Mouse (Mus musculus): Measurements from ENCODE around the gene Arhgap29.

Arhgap29 gene

DNA sequence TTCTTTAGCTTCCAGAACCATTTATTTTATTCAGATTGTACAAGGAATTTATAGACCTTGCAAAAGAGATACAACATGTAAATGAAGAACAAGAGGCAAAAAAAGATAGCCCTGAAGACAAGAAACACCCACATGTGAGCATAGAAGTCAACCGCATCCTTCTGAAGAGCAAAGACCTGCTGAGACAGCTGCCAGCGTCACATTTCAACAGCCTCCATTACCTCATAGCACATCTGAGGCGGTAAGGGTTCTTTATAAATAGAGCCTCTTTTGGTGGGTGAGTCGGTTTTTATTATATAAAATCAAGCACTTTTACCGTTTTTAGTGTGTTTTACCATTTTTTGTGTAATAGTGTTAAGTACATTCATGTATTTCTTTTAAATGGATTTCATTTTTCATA is 57.5 kb downstream of the Arhgap29 start:
- DNase-seq (ENCODE audit: low read depth, low spot score): no peak

DNA sequence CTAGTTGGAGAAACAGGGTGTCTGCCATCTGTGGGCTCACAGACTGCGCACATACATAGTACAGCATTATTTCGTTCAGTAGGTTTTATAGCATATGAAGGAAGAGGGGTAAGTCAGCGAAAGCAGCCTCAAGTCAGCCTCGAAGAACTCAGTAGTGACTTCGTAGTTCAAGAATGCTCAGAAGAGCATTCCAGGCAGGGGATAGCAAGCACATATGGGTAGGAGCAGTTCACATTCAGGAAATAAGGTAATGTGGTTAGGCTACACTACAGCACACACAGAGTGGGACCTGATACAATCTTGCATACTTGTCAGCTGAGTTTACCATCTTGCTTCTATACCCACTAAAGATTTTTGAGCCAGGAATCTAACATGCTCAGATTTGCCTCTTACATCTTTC is 58.0 kb downstream of the Arhgap29 start:
- no peak for DNase-seq (ENCODE audit: low read depth, low spot score)

DNA sequence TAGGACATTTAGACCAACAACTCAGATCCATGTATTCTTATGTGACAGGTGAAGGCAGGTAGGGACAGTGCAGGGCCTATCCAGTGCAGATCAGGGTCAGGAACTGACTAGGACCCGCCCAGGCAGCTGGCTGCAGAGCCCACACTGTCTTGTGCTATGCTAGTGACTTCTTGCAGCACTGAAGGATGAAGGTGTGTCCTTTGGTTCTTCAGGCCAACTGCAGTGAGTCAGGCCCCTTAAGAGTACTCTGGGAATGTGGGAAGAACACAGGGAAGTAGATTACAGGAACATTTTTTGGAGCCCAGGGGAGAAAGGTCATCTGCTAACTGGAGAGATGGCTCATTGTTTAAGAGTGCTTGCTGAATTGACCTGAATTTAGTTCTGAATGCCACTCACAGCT is 60.1 kb downstream of the Arhgap29 start:
- no peak for DNase-seq (ENCODE audit: low read depth, low spot score)

DNA sequence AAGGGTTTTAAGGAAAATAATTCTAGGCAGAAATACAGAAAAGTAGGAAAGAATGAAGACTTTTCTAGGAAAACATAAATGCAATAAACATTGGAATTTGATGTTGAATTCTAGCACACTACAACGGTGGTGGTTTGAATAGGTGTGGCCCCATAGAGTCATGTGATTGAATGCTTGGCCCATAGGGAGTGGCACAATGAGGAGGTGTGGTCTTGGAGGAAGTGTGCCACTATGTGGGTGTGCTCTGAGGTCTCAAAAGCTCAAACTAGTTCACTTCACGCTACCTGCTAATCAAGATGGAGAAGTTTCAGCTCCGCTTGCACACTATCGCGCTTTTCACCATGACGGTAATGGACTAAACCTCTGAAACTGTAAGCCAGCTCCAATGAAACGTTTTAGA is 66.1 kb downstream of the Arhgap29 start:
- DNase-seq (ENCODE audit: low read depth, low spot score): no peak

DNA sequence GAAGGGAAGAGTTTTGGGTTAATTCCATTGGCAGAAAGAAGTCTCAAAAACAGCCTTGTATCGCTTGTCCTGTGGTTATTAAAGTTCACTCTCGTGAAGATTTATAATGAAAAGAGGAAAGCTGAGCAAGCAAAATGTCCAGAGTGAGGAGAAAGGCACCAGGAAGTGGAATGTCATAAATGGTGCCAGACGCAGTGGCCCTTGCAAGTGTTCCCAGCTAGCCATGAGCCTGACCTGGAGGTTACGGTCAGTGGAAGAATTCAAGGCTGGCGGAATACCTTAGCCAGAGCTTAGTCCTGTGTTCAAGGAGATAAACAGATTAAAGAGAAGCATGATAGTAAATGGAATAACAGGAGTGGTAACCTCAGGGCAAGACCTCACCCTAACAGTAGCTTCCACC is 66.8 kb downstream of the Arhgap29 start:
- no peak for DNase-seq (ENCODE audit: low read depth, low spot score)

DNA sequence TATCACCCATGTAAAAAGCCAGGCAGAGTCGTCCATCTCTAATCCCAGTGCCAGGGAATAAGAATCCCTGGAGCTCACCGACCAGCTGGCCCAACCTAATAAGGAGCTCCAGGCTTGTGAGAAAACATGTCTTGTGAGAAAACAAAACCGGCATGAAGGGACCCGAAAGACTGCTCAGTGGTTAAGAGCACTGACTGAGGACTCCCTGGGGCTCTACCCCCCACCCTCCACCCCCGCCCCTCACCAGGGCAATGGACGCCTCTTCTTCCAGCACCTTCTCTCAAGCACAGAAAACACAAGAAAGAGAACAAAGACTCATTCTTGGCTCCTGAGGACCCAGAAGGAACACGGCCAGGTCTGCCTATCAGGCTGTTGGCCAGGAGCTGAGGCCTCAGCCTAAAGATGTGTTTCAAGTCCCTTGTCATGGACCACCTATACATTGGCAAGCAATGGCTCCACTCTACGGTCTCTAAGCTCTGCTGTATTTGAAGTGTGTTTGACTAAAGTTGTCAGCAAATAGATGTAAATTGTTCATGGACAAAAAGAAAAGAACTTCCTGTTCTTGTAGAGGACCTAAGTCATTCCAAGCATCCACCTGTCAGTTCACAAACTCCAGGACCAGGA is 68.8 kb downstream of the Arhgap29 start:
- no peak for DNase-seq (ENCODE audit: low read depth, low spot score)

DNA sequence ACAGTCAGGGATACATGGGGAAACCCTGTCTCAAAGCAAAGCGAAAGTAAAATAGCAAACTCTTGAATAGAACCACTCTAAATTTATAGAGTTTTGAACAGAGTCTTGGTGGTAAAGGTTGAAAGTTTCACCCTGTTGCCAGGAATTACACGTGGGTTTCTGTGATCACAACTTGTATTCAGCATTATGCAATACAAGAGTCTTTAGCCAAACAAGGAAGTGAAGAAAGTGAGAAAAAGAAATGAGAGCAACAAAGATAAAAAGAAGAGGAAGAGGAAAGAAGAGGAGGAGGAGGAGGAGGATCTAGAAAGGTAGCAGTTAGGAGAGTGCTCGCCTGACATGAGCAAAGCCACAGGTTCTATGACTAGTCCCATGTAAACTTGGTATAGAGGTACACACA is 70.0 kb downstream of the Arhgap29 start:
- no peak for DNase-seq (ENCODE audit: low read depth, low spot score)

DNA sequence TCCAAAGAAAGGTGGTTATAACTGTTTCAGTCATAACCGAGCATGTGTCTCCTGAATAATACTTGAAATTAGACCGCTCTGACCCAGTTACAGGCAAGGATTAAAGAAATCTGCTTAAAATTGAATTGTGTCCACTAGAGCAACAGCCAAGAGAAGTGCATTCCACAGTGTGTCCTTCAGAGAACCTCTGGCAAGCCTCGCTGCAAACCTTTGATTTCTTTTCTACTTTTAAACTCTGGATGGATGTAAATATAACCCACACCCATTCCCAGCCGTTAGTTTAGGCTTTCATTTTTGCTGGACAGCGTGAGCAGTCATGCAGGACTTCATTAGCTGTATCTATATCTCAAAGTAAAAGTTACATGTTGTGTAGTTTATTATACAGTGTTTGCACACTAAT is 74.3 kb downstream of the Arhgap29 start:
- no peak for DNase-seq (ENCODE audit: low read depth, low spot score)

DNA sequence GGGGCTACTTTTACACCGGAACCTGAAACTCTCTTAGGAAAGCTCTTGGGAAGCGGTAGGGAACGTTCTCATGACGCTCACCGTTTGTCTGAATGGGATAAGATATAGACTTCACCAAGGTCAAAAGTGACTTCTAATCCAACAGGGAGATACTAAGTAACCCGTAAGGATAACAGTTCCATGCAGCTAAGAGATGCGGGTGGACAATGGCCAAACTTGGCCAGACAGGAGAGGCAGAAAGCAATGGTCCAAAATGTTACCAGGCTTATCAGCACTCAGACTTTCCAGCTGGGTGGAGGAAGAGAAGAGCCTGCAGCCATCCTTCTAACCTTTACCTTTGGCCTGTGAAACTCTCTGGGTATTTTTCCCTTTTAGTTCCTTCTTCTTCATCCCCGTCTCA is 75.4 kb downstream of the Arhgap29 start:
- no peak for DNase-seq (ENCODE audit: low read depth, low spot score)

DNA sequence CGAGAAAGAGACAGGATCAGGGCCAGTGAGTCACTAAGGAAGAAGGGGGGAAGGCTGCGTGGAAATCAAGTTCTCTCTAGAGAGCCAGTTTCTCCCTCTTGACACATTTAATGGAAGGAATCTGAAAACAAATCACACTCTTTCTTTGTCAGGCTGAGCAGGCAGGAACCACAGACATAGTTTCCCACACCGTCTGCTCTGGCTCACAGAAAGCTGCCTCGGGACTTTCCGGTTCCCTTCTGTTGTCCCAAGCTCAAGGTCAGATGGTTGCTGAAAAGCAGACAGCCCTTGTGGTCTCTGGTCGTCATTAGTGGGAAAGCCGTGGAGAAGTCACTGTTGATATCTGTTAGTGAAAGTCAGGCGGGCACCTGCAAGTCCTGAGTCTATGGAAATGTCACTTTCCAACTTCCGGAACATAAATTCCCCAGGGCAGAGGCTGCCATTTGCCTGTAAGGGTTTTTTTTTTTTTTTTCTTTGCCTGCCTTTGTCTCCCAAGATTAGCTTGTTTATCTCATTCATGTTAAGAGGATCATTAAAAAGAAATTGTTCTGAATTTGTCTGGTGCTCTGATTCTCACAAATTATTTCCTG is 81.0 kb downstream of the Arhgap29 start:
- DNase-seq (ENCODE audit: low read depth, low spot score): no peak

DNA sequence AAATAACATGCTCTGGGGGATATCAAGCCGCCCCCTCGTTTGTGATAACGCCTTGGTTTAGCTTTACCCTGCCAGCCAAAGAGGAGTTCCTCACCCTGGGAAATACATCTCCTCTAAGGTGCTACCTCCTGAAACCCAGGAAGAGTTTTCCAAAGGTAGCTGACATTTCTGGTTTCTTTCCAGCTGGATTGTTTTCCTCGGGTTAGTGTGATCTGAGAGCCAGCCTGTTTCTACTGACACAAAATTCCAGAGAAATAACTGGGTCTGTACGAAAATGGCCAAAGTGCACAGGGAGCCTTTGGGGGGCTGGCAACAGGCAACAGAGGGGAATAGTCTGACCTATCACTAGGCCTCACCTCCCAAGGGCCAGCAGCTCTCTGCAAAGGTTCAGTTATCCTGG is 81.9 kb downstream of the Arhgap29 start:
- no peak for DNase-seq (ENCODE audit: low read depth, low spot score)

DNA sequence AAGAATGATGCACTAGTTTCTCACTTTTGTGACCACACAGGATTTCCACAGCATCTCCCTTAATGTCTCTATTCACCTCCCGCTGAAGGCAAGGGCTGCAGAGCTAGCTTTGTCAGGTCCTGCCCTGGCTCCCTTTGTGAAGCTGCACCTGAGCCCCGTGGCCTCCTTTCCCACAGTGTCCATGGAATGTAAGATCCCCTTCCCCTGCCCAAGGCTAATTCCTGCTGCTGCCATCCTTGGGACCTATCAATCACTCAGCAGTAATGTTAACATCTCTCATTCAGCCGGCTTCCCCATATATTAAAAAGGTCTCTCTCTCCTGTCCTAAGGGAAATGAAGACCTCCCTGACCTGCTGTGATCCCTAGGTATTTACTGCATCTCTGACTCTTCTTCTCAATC is 82.8 kb downstream of the Arhgap29 start:
- no peak for DNase-seq (ENCODE audit: low read depth, low spot score)

DNA sequence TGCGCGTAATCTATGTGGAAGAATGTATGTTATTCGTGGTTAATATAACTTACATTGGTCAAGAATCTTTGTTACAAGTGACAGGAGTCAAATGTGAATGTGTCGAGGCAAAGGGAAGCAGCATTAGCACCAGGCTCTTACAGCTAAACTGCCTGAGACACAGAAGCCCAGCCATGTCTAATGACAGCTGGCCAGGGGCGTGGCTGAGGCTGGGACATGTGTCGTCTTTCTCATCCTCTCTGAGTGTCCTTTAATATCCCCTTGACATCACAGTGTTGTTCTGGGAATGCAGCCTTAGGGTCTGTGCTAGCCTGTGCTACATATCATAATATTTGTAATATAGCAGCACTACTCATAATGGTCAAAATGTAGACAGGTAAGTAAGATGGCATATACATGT is 88.2 kb downstream of the Arhgap29 start:
- DNase-seq (ENCODE audit: low read depth, low spot score): no peak

DNA sequence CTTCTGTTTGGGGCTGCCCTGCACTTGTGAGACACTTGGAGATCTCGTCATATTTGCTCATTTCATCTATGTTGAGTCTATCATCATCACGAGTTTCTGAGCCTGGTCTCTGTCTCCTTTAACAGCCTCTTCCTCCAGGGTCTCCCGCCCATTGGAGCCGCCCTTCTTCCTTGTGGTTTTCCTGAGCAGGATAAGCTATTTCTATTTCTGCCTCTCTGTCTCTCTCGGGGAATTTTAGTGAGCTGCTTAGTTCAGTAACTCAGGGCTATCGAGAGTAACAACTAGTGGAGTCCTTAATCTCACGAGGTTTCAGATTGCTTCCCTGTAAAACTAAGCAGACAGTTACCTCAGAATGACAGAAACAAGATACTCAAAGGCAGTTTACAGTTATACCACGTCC is 90.8 kb downstream of the Arhgap29 start:
- DNase-seq (ENCODE audit: low read depth, low spot score): no peak

DNA sequence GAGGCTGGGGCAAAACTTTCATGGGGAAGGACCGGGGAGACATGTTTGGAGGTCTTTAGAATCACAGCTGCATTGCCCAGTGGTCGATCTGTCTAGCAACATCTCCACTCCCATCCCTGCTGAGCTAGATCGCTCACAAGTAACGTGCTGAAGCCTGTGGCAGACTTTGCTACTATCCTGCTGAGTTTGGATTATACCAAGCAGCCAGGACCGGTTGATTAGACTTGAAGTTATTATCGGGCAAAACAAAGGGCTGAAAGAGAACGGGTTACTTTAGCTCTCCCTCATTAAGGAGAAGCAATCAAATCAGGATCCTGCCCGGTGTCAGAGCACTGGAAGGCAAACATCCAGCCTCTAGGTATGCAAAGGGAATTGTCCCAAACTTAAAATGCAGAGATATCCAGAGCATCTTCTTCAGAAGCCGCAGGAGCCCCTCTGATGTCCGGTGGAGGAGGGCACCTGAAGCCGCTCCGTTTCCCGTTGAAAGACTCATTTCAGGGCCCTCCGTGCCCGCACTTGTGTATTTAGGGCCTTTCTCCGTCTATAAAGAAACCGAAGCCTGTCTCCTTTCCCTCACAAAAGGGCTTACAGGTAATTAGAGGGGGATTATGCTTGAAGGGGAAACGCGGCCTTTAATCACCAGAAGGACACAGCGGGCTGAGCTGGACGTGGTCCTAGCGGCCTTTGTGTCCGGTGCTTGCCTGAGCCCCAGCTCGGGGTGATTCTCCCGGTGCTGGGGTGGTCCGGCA is 91.6 kb downstream of the Arhgap29 start, which contains the start of gene Abca4:
Gene Abca4, plus strand, starts transcription at position 645 of the 749 bp plus-strand sequence.
- no peak for DNase-seq (ENCODE audit: low read depth, low spot score)

DNA sequence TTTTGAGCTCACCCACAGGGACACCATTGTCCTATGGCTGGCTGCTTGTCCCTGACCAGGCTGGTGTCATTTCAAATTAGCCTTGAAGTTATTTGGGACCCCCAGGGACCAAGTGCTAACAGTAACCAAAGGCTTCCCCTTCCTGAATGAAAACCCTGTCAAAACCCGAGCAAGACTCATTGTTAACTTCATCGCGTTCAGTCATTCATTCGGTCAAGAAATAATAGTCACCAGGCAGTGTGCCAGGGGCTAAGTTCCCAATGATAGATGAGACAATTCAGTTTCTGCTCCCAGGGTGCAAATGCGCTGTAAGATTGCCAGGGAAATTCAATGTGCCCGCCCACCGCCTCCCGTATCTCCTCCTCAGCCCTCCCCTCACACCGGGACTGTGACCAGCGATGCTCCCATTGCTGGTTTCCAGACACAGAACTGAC is 93.9 kb downstream of the Arhgap29 start:
- no peak for DNase-seq (ENCODE audit: low read depth, low spot score)

DNA sequence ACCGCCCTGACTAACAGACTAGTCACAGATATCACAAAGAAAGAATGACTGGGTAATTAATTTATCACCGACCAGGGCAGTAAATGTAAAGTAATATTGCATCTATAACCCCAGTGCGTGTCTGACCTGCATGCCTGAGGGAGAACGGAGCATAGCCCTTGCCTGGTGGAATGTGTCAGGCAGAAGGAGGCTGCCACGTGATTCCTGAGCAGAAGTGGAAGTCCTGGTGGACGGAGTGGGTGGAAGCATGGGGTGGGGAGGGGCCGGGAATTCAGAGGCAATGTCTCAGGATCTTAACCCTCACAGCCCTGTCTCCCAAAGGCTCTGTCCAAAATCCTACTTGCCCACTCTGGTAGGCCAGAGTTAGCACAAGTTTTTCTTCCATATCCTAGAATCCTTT is 95.1 kb downstream of the Arhgap29 start:
- DNase-seq (ENCODE audit: low read depth, low spot score): no peak

DNA sequence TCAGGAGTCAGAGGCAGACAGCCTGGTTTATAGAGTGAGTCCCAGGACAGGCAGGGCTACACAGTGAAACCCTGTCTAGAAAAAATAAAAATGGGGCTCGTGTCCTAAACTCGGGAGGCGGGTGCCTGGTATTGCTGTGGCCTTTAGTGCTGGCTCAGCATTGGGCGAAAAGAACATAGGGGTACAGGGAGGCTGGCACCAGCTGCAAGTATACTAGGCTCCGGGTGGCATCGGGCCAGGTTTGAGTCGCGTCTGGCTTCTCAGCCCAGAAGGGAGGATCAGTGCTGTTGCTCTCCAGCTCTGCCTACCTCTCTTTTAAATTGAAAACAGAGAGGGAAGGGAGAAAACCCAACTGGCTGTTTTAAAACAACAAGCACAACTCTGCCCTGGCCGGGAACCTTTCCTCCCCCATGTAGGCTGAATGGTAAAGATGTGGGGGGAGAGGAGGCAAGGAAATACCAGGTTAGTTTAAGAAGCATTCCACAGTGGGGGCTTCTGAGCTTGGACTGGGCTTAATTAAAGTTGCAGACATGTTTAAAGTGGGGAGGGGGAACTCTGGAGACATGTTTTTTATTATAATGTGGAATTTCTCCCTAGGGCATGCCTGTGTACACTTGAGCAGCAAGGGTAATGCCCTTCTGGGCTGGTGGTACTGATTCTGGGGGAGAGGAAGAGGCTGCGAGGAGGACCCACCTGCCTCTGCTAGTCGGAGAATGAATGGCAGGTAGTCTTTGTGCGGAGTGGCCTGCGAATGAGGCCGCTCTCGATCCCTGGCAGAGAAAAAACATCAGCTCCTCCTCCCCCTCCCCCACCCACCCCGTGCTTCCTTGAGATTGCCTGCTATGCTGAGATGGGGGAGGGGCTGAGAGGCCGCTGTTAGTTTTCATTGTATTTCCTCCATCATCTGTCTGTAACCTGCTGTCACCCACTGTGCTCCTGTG is 95.8 kb downstream of the Arhgap29 start:
- DNase-seq (ENCODE audit: low read depth, low spot score): peak; percentile 12

DNA sequence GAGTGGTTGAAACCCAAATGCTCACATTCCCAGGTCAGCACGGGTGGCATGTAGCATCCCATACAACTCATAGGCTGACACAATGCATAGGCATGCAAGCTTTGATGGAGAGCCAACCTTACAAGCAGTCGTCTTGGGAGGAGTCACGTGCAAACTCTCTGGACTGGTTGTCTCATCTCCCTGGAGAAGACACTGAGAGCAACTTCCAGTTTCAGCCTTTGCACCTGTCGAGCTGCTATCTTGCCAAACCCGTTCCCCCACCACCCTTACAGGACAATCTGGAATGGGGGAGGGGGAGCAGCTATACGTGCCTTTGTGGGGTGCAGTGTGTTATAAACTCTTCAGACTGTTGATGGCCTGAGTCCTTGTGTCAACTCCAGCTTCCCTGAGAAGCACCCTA is 96.8 kb downstream of the Arhgap29 start:
- no peak for DNase-seq (ENCODE audit: low read depth, low spot score)

DNA sequence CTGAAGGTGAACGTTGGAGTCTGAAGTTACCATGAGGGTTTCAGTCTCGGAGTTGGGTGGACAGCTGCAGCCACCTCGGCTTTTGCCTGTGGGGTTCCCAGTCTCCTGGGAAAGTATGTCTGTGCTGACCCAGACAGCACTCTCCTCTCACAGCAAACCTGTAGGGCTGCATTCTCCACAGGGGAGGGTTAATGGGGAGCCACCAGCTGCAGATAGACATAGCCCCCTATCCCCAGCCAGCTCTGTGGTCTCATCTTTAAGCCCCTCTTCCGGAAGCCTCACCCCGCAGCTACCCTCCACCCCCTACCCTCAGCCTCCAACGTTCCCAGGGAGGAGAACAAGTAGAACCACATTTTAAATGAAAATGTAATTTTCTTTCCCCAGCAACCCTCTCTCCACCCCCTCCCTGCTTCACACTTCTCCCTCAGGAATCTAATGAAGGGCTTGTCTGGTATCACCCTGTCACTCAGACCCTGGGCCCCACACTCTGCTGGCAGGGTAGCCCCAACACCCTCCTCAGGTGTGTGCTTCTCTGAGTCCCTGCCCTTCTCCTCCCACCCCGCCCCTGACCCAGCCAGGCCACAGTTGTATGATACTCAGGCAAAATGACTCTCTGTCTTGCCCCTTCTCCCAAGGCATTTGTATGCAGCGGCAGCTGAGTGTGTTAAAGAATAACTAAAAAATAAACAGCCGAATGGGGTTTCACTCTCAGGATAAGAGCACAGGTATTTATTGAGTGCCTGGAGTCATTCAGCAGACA is 106.3 kb downstream of the Arhgap29 start:
- DNase-seq (ENCODE audit: low read depth, low spot score): no peak

DNA sequence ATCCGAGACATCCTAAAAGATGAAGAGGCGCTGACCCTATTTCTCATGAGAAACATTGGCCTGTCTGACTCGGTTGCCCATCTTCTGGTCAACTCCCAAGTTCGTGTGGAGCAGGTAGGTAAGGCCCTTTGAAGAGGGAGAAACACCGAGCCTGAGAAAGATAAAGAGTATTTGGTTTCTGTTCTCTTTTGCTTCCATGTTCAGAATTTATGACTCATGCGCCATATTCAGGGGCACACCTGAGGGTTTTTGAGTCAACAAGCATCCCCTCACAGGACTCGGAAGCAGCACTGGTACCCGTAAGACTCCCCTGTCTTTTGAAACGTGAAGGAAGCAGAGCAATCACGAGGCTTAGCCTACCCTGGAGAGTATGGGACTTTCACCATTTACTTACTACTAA is 110.2 kb downstream of the Arhgap29 start:
- DNase-seq (ENCODE audit: low read depth, low spot score): no peak
